Mouse (Mus musculus) midbrain, postnatal 0 days (tissue): ENCODE results near the gene Cfap44. TPM values are rescaled to one million over a fixed set of nuclear protein-coding genes. Genes with fewer than 3 reads are reported as not detected.

ENCODE experiments used
- ATAC-seq: fragments of 200-750 bp; cut with Nextera tagmentation; 2 replicates; pipeline ENCODE4 v1.8.0; 2017; ENCODE audit warnings: moderate number of reproducible peaks, mild to moderate bottlenecking, moderate TSS enrichment, moderate library complexity; ENCODE audit not compliant: low FRiP score
- DNase-seq: peaks from one replicate; pipeline ENCODE4 v3.0.0-alpha.2; 2015; ENCODE audit warnings: low spot score
- H3K27ac ChIP-seq: fragments of 300-500 bp; sonication (generic); 2 replicates; pipeline ENCODE4 v1.5.1; 2014; ENCODE audit warnings: low read depth, mild to moderate bottlenecking, low read length, mixed read lengths
- H3K27me3 ChIP-seq: fragments of 300-500 bp; sonication (generic); 2 replicates; pipeline ENCODE4 v1.6.1; 2014; ENCODE audit warnings: low read length, control low read depth, mixed read lengths; ENCODE audit not compliant: insufficient read depth
- H3K36me3 ChIP-seq: fragments of 300-500 bp; sonication (generic); 2 replicates; pipeline ENCODE4 v1.6.1; 2014; ENCODE audit warnings: low read length, control low read depth, mixed read lengths; ENCODE audit not compliant: insufficient read depth
- H3K4me1 ChIP-seq: fragments of 300-500 bp; sonication (generic); 2 replicates; pipeline ENCODE4 v1.6.1; 2014; ENCODE audit warnings: mild to moderate bottlenecking, control low read depth, antibody characterized with exemption, low read length, mixed read lengths; ENCODE audit not compliant: insufficient read depth
- H3K4me2 ChIP-seq: fragments of 300-500 bp; sonication (generic); 2 replicates; pipeline ENCODE4 v1.6.1; 2014; ENCODE audit warnings: low read depth, mild to moderate bottlenecking, low read length, mixed read lengths; ENCODE audit not compliant: poor library complexity, severe bottlenecking
- H3K4me3 ChIP-seq: fragments of 300-500 bp; sonication (generic); 2 replicates; pipeline ENCODE4 v1.5.1; 2014; ENCODE audit warnings: low read depth, mild to moderate bottlenecking, low read length, moderate library complexity
- H3K9ac ChIP-seq: fragments of 300-500 bp; sonication (generic); replicated peaks from 2 replicates; pipeline ENCODE4 v1.6.1; 2014; ENCODE audit warnings: mild to moderate bottlenecking, low read length, moderate library complexity, mixed read lengths; ENCODE audit not compliant: poor library complexity, severe bottlenecking
- H3K9me3 ChIP-seq: fragments of 300-500 bp; sonication (generic); 2 replicates; pipeline ENCODE4 v1.6.1; 2016; ENCODE audit warnings: low read length, control low read depth
- CTCF ChIP-seq: IDR thresholded peaks from 2 replicates; pipeline ENCODE4 v1.5.1; 2016; ENCODE audit warnings: antibody characterized with exemption, mild to moderate bottlenecking
- WGBS: fragments of 180-500 bp; shearing (Covaris S2); extraction: QIAGEN DNeasy Blood & Tissue Kit; methylation state at CpG from one replicate; pipeline ENCODE4 v1.1.7; 2014; 5-methylcytosine and 5-hydroxymethylcytosine counted together
- polyA plus RNA-seq: library from polyadenylated mRNA; unstranded; fragments of >200 nt; fragmentation: Nextera tagmentation; extraction: Ambion mirVana; gene quantifications from 2 replicates; pipeline ENCODE4 v1.2.1, GENCODE M21; 2015
- total RNA-seq: library from RNA; depleted of rRNA; stranded (reverse); fragments of >200 nt; gene quantifications from 2 replicates; pipeline ENCODE4 v1.2.3, GENCODE M21; 2014

Cfap44 gene
- total and polyA plus RNA-seq, 2 experiments from 2014 or later = 3.7 to 3.8 TPM

- Histone ChIP-seq H3K27ac (no peak overlapping the region), H3K4me2 (no peak overlapping the region), H3K36me3 (no peaks in the 10 kb centered on the region), H3K27me3 (no peaks in the 10 kb centered on the region), H3K4me1 (no peaks in the 10 kb centered on the region), H3K9me3 (no peaks in the 10 kb centered on the region), H3K9ac (no peak overlapping the region), H3K4me3 (no peak overlapping the region)
- ATAC-seq (no peak), DNase-seq (no peak)
- TF ChIP-seq CTCF = no peak
- WGBS = 94% methylated on average over 11 of the region's 11 CpGs
These were observed 81.2 kb downstream of the Cfap44 start for GRCm38 (mm10) chr16:44475682-44476375.

GRCm38 (mm10) chr16:44478767-44479166 is 84.2 kb downstream of the Cfap44 start:
- H3K4me2 ChIP-seq = 0 out of 2 replicates have a peak overlapping the region, but pooled peaks have one; percentile 20

DNA sequence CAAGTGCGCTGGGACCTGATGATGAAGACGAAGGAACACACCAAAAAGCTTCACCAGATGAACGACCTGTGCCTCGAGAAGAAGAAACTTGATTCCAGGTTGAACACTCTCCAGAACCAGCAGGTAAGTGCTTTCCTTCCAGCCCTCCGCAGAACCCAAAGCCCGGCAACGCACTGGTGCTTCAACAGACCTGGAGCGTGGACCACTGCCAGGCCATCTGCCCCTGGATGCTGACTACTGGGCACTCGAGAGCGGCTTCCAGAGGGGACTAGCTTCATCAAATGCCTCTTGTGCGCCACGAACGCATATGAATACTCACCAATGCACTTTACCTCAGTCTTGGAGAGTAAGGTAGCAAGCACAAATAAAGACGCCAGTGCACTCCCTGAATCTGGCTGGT is 85.3 kb downstream of the Cfap44 start:
- Histone ChIP-seq H3K4me3 (no peak overlapping the region), H3K27ac (no peak overlapping the region), H3K4me2 (no peak overlapping the region), H3K9me3 (no peaks in the 10 kb centered on the region), H3K27me3 (no peaks in the 10 kb centered on the region), H3K36me3 (no peaks in the 10 kb centered on the region), H3K4me1 (no peaks in the 10 kb centered on the region), H3K9ac (no peak overlapping the region)
- no peak for TF ChIP-seq CTCF
- DNase-seq = peak; percentile 63
- ATAC-seq = no peak
- 89% methylated on average over 14 of the region's 14 CpGs for WGBS

More at GRCm38 (mm10) chr16:44478767-44479166, 84.2 kb downstream of the Cfap44 start:
- Histone ChIP-seq H3K4me1 (no peaks in the 10 kb centered on the region), H3K9me3 (no peaks in the 10 kb centered on the region), H3K27ac (no peak overlapping the region), H3K4me3 (no peak overlapping the region), H3K27me3 (no peaks in the 10 kb centered on the region), H3K36me3 (no peaks in the 10 kb centered on the region), H3K9ac (no peak overlapping the region)
- ATAC-seq (no peak), DNase-seq (no peak)
- TF ChIP-seq CTCF = no peak
- WGBS = 42% methylated on average over 18 of the region's 18 CpGs

- Histone ChIP-seq H3K9ac (no peak overlapping the region), H3K4me3 (no peak overlapping the region), H3K4me2 (no peak overlapping the region), H3K27me3 (no peaks in the 10 kb centered on the region), H3K36me3 (no peaks in the 10 kb centered on the region), H3K27ac (no peak overlapping the region), H3K9me3 (no peaks in the 10 kb centered on the region), H3K4me1 (no peaks in the 10 kb centered on the region)
- 59% methylated on average over 7 of the region's 7 CpGs for WGBS
- TF ChIP-seq CTCF = peak; percentile 69
- DNase-seq (peak; percentile 66), ATAC-seq (no peak)
These were observed 86.0 kb downstream of the Cfap44 start for GRCm38 (mm10) chr16:44480616-44481015.

DNA sequence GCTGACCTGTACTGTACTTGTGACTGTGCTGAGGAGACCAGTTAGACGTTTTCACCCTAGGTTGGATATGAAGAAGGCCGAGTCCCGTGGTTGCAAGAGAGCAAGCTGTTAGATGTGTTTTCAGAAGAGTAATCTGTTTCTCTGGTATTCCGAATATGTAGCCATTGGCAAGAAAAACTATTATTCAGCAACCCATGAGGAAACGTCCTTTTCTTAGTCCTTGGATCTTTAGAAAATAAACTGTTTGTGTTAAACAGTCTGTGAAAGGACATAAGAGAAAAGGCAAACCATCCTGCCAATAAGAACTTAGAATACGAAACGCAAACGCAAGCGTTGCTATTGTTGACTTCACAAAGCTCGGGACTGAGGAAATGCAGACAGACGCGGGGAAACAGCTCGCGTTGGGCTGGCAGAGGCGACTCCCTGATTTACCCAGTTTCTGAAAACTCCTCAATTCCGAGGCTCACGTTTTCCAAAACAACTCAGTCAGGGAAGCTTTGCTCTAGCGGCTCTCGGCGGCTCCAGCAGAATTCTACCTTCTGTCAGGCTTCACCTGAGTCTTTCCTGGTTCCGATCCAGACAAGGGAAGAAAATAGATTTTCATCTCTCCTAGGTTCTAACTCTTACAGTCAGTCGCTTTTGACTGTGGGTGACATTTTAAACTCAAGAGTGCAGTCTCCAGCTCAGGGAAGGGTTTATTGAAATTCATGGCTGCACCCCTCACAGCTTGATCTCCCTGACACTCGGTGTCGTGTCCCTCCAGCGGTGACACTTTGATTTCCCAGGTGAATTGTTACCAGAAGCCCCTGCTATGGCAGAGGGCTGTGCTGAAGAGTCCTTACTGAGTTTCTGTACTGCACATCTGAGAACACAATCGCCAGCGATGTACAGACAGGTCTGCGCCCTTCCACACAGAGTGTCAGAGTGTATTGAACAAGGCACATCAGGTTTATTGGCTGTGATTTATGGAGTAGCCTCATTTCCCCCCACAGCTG is 87.3 kb downstream of the Cfap44 start:
- no peak for DNase-seq
- H3K4me3 ChIP-seq = no peak overlapping the region
- TF ChIP-seq CTCF = no peak
- H3K4me2 ChIP-seq = no peak overlapping the region
- H3K36me3 ChIP-seq = no peaks in the 10 kb centered on the region; the same call in 1 of the 2 replicates
- no peaks in the 10 kb centered on the region for H3K27me3 ChIP-seq
- no peak overlapping the region for H3K27ac ChIP-seq
- H3K9me3 ChIP-seq = no peaks in the 10 kb centered on the region
- H3K4me1 ChIP-seq = no peaks in the 10 kb centered on the region
- H3K9ac ChIP-seq = no peak overlapping the region
- no peak for ATAC-seq
- 43% methylated on average over 28 of the region's 28 CpGs for WGBS
